Mouse (Mus musculus) T-helper 2 cell (primary cell): ENCODE results near the gene Stx4a.

ENCODE experiments used
- in situ Hi-C: fragments of 300-600 bp; cut with MboI, MseI; formaldehyde crosslinking; loops from one replicate; pipeline ENCODE4 v1.15.1; 2025; ENCODE audit warnings: high pct_unique_total_duplicates

Stx4a gene

DNA sequence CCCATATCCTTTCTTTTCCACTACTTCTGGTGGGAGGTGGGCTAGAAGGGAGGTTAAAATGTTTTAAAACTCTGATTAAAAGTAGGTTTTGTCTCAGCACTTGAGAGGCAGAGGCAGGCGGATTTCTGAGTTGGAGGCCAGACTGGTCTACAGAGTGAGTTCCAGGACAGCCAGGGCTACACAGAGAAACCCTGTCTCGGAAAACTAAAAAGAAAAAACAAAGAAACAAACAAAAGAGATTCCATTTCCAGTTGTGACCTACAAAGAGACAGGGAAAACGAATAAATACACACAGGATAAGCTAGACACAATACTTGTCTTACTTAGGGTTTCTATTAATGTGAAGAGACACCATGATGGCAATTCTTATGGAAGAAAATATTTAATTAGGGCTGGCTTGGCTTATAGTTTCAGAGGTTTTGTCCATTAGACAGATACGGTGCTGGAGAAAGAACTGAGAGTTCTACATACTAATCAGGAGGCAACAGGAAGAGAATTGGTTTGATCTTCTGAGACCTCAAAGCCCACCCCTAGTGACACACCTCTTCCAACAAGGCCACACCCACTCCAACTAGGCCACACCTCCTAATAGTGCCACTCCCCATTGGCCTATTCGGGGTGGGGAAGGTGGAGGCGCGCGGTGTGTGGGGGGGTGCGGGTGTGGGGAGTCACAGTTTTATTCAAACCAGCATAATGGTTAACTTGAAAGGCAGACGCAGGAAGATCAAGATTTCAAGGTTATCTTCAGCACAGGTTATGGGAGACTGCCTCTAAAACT, 74.3 kb downstream of the Stx4a start:
- in situ Hi-C loops = no loop called here
